Mouse (Mus musculus) adrenal gland (tissue): ENCODE data around the gene Zbtb20.

Experiments used
- intact Hi-C: fragments of 180-260 bp; cut with DNase I; formaldehyde crosslinking; loops from one replicate; pipeline ENCODE4 v1.15.1; 2025

Gene Zbtb20

DNA sequence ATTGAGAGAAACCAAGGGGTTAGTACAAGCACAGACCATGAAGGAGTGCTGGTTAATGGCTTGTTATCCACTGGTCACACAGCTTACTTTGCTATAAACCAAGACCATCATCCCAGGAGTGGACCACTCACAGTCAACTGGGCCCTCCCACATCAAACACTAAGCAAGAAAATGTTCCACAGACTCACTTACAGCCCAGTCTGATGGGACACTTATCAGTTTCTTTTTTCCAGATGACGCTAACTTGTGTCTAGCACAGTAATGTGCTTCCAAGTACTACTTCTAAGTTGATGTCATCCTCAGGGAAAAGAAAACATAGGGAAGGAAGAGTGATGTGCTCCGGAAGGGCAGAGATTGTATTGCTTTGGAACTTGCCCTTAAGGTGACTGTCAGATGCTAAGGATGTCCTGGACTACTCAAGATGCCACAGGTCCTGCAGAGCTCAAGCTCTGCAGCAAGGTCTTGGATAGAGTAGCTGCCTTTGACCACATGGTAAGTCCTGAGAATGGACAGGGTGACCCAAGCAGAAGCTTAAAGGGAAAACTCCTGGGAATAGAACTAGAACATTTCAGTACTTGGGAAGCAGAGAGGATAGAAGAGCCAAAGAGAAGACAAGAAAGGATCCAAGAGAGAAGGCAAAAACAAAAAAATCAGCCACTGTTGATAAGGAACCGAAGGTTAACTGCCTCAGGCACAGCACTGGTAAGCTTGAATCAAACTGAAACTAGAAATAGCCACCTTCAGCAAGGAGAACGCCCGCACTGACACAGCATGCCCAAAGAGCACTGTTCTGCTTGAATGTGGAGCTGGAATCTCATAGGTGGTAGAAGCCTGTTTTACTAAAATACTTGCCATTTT lies 556.1 kb downstream of the Zbtb20 start:
- intact Hi-C loops, result no loop called here

DNA sequence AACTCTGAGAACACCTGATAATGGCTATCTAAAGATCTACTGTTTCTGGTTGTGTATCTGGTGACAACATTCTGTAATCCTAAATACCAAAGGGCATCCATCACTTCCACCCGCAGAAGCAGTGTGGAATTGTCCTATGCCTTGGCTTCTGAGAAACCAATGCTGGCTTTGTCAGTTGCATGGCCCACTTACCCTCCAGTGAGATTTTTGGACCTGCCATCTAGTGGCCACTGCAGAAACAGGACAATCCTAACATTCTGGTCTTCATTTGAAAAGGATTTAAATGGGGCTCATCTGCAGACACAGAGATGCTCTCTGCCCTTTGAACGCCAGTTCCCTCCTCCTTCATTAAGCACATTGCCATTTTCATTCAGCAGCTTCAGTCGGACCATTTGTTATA lies 559.3 kb downstream of the Zbtb20 start:
- intact Hi-C loops, result no loop called here

DNA sequence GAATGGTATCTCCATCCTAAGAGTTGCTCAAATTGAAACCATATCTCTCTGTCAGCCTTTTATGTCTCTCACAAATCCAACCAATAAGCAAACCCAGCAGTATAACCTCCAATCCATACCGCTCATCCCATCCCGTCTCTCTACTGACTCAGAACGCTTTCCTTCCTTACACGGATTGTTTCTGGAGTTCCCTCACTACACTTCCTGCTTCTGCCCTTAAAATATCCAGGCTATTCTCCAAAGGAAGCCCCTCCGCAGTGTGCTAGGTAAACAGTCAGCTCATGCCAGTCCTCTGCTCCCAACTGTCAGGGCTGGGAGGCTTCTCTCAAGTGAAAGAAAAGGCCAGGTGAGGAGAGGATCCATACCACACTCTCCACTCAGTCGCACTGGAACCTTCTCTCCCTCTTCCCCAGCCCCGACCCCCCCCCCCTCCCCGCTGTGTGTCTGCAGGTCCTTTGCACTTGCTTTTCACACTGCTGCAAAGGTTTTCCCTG lies 563.2 kb downstream of the Zbtb20 start:
- intact Hi-C loops, result no loop called here

DNA sequence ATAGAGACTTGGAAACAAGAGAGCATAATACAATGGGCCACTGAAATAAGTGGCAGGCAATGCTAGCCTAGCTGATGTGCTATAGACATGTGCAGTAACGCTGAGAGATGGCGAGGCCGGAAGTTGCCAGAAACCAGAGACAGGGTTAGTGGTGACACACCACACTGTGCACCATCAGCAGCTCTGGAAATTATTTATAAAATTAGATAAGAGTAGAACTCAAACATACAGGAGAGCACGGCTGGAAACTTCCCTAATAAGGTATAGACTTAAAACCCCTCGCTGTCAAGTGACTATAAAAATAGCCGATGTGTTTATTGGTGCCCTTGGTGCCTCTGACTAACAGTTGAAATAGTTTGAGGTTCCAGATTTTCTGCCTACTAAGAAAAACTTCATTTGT lies 565.7 kb downstream of the Zbtb20 start:
- intact Hi-C loops, result no loop called here

DNA sequence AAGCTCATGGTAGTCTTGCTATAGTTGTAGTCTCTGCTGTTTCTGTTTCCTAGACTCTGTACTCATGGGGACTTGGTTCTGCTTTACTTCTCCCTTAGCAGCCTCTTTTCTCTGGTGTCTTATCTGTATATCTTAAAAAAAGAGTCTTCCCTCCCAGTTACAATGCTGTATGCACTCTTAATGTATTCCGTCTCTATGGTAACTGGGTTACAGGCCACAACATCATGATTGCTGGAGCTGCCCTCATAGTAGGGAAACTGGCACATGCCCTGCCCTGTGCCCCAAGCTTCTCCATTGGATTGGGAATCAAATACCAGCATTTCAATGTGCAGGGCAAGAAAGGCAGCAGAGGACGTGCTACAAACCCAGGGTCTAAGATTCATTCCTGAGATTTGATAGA lies 567.4 kb downstream of the Zbtb20 start:
- intact Hi-C loops, result no loop called here

DNA sequence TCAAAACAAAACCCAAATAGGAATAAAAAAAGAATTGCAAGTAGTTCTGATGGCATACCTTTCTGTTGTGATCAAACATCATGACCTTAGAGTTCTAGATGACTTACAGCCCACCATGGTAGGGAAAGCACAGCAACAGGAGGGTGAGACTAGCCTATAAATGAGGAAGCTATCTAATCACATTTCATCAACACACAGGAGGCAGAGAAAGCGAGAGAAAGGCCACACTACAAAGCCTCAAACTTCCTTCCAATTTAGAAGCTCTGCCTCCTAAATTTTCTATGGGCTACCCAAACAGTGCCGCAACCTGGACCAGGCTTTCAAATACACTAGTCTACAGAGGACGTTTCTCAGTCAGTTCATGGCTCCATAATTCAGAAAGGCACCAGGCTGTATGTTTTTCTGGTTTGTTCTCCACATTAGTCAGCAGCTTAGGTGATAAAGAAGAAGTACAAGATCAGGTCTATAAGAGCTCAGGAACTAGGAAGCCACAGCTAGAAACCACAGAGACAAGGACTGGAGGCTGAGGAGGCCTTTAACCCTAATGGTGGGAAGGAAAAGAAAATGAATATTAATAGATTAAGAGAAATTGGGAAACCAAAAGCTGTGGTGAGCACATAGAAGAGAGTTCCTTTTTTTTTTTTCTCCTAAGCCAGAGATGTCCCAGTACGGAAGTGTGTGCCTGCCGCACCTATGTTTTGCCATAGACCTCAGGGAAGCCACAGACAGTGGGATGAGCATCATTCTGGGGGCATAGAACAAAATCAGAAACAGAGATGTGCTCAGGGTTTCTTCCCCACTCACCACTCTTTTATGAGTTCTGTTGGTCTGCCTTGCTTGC lies 572.7 kb downstream of the Zbtb20 start:
- intact Hi-C loops, result no loop called here

DNA sequence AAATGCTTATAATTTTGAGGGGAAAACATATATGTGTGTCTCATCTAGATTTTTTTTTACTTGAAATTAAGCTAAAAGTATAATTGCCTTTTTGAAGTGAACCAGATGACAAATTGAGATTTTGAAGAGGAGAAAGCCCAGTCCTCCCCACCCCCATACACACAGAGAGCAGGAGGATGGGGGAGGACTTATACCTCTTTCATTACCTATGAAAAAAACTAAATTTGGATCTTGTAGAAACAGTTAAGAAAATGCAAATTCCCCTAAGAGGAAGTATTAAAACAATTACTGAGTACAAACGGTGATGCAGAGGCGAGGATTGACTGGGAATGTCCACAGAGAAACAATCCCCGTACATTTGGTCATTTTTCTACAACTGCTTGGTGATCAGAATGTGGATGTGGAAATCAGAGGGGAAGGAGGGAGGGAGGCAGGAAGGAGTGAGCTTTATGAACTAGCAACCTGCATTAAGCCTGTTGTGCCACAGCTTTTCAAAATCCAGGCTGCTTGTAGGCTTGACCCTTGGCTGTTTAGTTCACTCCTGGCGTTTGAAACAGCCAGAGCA lies 578.8 kb downstream of the Zbtb20 start:
- intact Hi-C loops, result no loop called here

DNA sequence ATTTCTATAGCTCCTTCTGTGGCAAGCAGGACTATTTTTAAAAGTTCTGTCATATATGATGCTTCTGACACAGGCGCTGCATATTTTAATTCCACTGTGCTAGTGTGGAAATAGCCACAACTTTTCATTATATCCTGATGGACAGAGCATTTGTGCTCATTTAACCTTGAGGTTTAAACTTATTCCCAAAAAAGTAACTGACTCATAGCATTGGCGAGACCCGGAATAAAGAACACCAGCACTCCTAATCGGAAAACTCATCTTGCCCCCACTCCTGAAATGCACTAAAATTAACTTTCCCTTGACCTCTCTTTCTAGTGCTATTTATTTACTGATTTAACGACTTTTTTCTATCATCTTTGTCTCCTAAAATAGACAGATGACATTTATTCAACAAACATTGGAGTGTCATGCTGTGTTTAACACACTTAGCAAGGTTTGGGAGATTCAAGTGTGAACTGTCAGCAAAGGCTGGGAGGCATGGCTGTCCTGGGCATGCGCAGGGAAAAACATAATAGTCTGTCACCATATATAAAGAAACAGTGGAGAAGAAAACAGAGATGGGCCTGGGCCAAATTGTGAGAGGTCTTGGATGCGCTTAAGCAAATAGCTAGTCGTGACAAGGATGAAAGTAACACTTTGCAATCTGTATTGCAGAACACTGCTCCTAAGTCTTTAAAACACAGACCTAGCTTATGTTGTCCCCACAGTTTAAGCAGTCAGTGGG lies 580.9 kb downstream of the Zbtb20 start:
- intact Hi-C loops, result loop anchor here (5.0 kb wide), 1 partner anchor 46 kb away; no protein-coding TSS in a partner anchor

DNA sequence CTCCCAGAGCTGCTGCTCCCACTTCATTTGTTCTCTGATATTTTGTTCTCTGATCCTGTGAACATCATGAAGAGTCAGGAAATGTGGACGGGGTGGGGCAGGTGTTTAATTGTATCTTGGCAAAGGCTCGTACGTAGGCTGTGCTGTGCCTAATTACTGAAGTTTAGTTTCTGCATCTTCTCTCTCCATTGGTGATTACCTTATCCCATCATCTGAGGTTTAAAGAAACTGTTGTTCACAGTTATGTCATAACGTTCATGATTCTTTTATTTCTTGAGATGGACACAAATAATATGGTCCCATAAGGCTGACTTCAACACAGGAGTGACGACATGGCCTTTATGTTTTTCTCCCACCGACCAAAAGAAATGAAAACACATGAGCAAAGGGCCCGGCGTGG lies 582.1 kb downstream of the Zbtb20 start:
- intact Hi-C loops, result loop anchor here (5.0 kb wide), 1 partner anchor 44 kb away; no protein-coding TSS in a partner anchor

DNA sequence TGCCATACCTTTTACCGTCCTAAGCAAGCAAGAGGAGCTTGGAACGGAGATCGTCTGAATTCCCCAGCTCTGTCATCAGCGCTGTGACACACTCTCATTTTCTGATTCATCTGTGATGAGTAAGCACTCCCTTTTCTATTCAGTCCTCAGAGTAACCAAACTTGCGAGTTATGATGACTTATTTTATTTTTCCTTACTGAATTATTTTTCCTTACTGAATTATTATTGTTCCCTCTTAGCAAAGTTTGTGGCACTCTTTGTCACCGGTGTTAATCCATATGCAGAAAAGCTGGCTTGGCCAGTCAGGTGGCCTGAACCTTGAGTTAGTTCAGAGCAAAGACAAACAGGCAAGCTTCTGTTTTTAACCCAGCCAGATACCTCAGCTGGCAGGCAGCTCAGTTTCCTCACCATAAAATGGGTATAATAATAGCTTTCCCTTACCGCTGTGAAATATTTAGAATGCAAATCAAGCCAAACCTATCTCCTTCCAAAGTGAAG lies 583.1 kb downstream of the Zbtb20 start:
- intact Hi-C loops, result loop anchor here (5.0 kb wide), 1 partner anchor 44 kb away; no protein-coding TSS in a partner anchor

DNA sequence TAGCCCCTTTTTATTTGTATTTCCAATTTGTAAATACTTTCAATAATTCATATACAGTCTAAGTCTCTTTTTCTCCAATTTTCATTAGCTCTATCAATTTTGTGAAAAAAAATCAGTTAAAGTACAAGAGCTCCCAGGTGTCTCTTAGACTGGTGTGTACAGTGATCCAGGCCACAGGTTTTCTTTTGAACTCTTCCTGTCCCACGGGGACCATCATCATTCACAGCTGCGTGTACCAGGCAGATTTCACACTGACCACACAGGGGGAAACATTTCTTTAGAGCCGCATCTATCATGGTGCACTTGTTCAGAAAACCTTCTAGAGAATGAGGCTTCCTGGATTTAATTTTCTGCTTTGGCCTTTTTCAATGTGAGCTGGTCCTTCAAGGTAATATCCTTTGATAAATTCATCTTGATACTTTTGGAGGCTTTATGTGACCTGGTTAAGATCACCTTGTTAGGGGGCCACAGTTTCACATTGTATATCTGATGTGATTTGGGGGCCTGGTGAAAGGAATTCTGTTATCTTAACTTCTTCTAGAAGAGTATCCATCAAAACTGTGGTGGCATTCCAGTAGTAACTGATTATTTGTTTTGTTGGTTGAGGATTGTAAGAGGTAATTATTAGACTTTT lies 586.2 kb downstream of the Zbtb20 start:
- intact Hi-C loops, result loop anchor here (10.0 kb wide), 1 partner anchor 73 kb away; no protein-coding TSS in a partner anchor

DNA sequence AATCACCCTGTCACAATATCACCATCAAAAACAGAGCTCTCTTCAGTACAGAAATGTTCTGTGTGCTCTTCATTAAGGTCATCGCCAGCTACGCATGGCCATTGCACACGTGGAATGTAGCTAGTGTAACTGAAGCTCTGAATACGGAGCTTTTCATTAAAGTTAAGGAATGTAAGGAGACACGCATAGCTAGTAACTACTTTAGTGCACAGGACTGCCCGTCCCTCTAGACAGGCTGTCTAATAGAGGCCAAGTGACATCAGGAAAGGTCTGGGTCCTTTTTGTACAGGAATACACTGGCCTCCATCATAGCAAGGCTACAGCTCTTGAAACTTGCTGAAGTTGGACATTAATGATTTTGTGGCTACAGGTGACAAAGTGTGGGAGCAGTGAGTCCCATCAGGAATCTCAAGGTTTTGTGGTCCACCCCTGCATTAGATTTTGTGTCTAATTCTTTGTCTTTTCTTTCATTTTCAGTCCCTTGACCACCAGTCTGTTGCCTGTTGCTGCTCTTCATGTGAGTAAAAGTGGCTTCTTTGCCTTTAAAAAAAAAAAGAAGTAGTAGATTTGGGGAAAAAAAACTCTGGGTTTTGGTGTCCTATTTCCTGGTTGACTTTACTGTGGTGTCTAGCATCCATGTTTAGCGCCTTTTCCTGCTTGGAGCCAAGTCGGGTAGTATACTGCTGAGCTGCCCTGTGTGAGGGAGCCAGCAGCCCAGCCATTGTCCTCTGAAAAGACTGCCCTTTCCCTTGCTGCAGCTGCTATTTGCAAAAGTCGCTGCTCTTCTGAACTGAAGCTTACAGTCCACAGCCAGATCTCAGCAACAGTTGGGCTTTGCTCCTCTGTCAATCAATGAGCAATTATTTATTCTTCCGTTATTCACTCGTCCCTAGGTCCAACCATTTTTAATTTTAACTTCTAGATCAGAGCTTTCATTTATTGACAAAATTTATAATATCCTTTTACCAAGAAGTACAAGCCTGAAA lies 587.1 kb downstream of the Zbtb20 start:
- intact Hi-C loops, result loop anchor here (10.0 kb wide), 1 partner anchor 72 kb away; no protein-coding TSS in a partner anchor

DNA sequence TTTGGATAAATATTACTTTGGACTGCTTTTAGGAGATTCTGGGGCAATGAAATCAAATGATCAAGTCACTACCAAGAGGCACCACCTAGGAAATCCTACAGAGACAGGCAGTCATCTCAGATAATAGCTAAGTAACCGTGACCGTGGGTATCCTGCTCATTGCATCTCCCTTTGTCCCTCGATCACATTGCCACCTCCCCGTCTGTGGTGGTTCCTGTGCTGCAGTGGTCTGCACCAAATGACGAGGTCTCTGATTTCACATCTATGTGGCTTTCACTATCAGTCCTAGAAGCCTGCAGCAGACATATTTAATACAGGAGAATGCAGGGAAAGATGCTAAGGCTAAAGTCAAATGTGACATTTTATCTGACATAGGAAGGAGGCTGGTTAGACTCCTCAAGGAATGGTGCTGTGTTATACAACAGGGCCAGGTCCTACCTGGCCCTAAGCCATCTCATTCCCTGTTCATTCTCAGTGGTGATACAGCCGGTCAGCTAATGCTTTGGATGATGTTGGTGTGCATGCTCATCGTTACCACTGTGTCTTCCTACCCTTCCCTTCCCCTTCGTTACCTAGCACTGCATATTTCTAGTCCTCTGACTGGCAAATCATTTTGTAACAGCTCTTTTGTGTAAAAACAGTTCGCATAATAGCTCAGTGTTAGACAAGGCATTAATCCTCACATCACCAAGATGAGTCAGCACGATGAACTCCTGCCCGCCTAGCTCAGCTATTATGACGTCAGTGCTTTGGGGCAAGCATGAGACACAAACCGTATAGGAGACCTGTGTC lies 588.2 kb downstream of the Zbtb20 start:
- intact Hi-C loops, result loop anchor here (10.0 kb wide), 1 partner anchor 71 kb away; no protein-coding TSS in a partner anchor

DNA sequence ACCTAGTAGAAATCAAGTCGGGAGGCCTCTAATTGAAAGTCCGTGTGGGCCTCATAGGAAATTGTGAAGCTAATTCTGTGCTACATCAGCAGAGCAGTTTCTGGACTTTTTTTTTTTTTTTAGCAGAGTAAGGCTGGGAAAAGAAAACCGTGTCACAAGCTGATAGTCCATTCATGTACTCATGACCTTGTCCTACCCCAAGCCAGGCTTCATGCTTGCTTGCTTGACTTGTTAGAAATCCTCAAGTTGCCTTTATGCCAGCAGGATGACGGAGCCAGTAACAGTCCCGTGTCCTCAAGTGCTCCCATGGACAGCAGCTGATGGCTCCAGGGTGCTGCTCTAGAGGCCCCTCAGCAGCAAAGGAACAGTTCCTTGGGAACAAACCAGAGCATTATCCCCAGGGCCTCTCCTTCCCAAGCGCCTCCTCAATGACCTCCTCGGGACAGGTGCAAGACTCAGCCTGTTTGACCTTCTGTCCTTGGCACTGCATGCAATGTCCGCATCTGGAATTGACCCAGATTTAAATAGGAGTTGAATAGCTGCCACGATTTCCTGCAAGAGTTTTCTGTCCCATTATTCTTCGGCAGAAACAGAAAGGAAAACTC lies 588.9 kb downstream of the Zbtb20 start:
- intact Hi-C loops, result loop anchor here (5.0 to 10.0 kb wide), 2 partner anchors 70 to 102 kb away; no protein-coding TSS in a partner anchor

DNA sequence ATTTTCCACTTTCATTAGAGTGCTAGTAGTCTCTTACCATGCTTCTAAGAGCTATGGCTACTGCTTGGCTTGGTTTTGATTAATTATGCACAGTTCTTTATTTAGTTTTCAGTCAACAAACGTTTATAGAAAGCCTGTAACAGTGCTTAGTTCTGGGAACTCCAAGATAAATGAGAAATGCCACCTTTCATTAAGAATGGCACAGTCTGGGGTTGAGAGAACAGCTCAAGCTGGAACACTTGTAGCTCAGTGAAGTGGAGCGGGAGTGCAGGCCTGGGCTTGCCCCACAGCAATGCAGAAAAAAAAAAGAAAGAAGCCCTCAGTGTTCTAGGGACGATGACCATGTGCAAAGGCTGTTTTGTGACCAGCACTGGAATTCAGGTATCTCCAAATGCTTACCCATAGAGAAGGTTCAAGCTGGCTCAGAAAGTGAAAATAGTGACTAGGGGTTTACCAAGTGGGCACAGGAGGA lies 589.7 kb downstream of the Zbtb20 start:
- intact Hi-C loops, result loop anchor here (5.0 to 10.0 kb wide), 2 partner anchors 69 to 103 kb away; no protein-coding TSS in a partner anchor

DNA sequence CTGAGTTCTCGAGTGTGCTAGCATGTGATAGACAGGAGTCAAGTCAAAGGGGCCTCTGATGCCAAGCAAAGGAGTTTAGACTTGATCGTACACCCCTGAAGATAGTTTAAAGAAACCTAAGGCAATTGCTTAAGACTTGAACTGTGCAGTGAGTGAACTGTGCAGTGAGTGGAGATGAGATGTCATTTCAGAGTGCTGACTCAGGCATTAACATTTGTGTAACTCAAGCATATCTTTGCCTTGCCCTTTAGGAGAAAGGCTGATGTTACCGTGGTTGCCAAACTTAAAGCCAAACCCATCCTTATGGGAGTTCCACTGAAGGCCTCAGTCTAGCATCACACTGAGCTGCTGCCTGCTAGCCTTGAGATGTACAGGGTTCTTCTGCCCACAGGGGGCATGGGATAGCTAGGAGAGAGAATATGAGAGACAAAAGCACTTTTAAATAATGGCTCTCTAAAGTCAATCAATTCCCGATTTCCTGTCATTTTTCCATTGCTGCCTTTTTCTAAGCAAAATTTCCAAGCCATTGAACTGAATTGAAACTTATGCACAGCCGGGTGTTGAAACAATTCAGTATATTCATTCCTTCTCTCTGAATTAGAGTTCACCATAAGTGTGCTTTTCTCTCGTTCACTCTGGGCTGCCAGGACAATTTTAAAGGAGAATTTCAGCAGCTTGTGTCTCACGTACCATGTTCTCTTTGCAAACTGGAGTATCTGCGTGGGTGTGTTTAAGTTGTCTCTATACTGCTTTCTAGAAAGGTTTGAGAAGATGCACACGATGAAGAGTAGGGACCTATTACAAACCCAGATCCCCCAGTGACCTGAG lies 590.5 kb downstream of the Zbtb20 start:
- intact Hi-C loops, result loop anchor here (5.0 to 10.0 kb wide), 2 partner anchors 69 to 104 kb away; no protein-coding TSS in a partner anchor
